Mouse (Mus musculus) cerebral cortex, adult 2 months (tissue): ENCODE data around the gene Rreb1.

Source experiments
- WGBS: fragments of 180-500 bp; shearing (Covaris S2); methylation state at CpG from one replicate; pipeline ENCODE4 v1.1.7; 2018; 5-methylcytosine and 5-hydroxymethylcytosine counted together

Rreb1 gene

DNA sequence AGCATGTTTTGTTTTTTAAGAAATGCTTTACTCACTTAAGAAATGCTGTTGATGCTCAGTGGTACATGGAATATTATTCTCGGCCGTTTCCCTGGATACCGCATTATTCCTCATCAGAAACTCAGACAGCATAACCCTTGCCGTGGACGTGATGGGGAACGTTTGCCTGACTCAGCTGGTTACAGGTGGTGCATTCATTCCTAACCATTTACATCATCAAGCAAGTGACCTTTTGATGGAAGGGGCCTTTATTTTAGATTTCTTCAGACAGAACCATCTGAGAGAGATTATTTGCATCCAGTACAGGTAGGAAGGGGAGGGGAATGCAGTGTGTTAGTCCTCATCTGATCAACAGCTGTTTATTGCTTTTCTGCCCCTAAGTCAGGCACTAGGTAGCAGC is 50.7 kb downstream of the Rreb1 start:
- 44% methylated on average over 6 of the region's 6 CpGs for WGBS

GRCm38 (mm10) chr13:37830256-37830655 is 52.1 kb downstream of the Rreb1 start:
- WGBS: 98% methylated on average over 2 of the region's 2 CpGs

DNA sequence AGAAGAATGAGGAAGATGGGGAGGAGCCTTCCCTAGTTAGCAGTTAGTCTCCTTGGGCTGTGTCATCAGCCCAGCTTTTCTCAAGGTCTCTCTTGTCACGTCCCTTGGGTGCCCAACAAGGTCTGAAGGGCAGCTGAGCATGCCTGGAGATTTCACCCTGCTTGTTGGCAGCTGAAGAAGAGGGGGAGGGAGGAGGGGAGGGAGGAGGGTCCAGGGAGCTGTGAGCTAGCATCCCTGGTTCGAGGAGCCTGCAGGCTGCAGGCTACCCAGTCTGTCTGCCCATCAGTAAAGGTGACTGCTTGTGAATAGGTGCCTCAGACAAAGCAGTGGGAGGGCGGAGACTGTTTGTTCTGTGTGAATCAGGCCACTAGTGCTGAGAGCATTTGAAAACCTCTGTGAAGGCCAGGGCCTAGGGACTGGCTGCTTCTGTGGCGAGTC is 52.7 kb downstream of the Rreb1 start:
- WGBS: 62% methylated on average over 4 of the region's 4 CpGs

DNA sequence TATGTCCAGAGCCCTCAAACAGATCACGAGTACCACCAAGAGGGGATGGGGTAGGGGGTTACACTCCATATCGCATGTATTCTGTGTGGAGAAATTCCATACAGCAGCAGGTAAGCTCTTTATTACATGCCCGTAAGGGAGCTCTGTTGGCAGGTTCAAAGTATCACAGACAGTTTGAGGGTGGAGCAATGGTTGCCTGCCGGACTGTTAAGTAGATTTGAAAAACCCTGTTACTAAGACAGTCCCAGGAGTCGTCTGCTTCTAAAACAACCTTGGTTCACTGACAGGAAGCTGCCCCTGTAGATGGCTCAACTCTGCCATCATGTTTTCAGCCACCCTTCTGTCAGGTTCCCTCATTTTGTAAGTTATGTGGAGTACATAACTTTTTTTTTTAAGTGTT is 54.3 kb downstream of the Rreb1 start:
- WGBS: 70% methylated on average over 5 of the region's 5 CpGs

GRCm38 (mm10) chr13:37833500-37833899 is 55.3 kb downstream of the Rreb1 start:
- WGBS: 70% methylated on average over 8 of the region's 8 CpGs

DNA sequence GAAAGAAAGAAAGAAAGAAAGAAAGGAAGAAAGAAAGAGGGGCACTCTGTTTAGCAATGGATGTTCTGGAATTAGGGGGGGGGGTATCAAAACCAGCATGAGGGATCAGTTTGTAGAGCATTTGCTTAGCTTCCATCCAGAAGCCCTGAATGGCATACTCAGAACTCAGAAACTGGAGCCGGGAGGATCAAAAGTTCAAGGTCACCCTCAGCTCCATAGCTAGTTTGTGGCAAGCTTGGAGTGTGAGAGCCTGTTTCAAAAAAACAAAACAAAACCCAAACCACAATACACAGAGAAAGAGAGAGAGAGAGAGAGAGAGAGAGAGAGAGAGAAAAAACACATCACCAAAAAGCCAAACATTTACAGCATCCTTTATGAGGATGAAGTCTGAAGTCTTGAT is 57.1 kb downstream of the Rreb1 start:
- WGBS: 97% methylated on average over 1 of the region's 1 CpGs

- 92% methylated on average over 9 of the region's 9 CpGs for WGBS
Measured at GRCm38 (mm10) chr13:37835811-37836210, 57.6 kb downstream of the Rreb1 start.

- WGBS: 91% methylated on average over 3 of the region's 3 CpGs
Measured at GRCm38 (mm10) chr13:37837372-37837771, 59.2 kb downstream of the Rreb1 start.

GRCm38 (mm10) chr13:37838260-37839183 is 60.3 kb downstream of the Rreb1 start:
- 89% methylated on average over 18 of the region's 18 CpGs for WGBS

DNA sequence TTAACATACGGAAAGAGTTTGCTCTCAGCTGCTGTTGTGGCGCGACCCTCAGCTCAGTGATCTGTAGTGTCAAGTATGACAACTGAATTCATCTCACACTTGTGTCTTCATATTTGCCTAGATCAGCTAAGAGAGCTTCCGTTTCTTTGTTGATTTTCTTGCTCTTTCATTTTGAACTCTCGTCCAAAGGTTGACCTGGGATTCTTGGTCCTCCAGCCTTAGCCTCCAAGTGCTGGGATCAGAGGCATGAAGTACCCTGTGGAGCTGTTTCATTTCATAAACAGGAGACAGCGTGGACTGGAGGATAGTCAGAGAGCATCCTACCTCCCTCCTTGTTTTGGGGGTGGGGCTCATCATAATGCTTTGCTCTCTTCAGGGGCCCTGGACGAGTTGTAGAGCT is 65.0 kb downstream of the Rreb1 start:
- WGBS: 84% methylated on average over 7 of the region's 7 CpGs

DNA sequence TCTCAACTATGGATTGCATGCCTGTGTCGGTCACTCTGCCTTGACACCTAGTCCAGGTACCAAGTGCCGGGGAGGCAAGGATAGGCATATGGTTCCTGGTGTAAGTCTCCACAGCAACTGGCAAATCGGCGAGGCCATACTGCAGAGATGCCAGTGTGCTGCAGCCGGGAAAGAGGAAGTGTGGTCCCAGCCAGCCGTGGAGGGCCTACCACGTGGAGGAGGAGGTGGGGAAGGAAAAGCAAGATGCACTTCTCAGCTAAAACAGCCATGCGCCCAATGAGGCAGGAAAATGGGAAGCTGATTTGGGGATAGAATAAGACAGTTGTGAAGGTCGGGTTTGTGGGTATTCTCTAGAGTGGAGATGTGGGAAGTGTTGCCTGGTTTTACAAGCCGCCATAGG is 65.6 kb downstream of the Rreb1 start:
- 75% methylated on average over 10 of the region's 10 CpGs for WGBS

- WGBS: 84% methylated on average over 3 of the region's 3 CpGs
Measured at GRCm38 (mm10) chr13:37845156-37845555, 67.0 kb downstream of the Rreb1 start.

GRCm38 (mm10) chr13:37845641-37846040 is 67.4 kb downstream of the Rreb1 start:
- 82% methylated on average over 7 of the region's 7 CpGs for WGBS

GRCm38 (mm10) chr13:37846507-37846906 is 68.3 kb downstream of the Rreb1 start:
- WGBS: 86% methylated on average over 11 of the region's 11 CpGs

GRCm38 (mm10) chr13:37846962-37847570 is 68.9 kb downstream of the Rreb1 start:
- WGBS: 84% methylated on average over 9 of the region's 9 CpGs

GRCm38 (mm10) chr13:37847601-37848358 is 69.6 kb downstream of the Rreb1 start:
- WGBS: 76% methylated on average over 17 of the region's 17 CpGs

DNA sequence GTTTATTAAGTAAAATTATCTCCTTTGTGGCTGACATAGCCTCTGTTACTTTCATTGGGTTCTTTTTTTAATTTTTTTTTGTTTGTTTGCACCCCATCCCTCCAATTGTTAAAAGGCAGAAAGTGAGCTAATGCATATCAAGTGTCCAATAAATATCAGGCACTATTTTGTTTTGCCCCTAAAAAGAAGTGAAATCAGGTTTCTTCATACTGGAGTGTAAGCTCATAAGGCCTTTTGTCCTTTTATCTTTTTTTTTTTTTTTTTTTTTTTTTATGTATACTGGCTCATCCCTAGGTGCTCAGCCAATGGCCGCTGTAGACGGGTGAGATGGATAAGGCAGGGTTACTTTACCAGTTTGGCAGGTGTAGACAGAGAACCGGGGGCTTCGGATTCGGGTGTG is 70.2 kb downstream of the Rreb1 start:
- 77% methylated on average over 5 of the region's 5 CpGs for WGBS

GRCm38 (mm10) chr13:37851617-37852016 is 73.4 kb downstream of the Rreb1 start:
- 94% methylated on average over 5 of the region's 5 CpGs for WGBS

- 82% methylated on average over 3 of the region's 3 CpGs for WGBS
Measured at GRCm38 (mm10) chr13:37852850-37853249, 74.7 kb downstream of the Rreb1 start.

GRCm38 (mm10) chr13:37853441-37853840 is 75.2 kb downstream of the Rreb1 start:
- 75% methylated on average over 4 of the region's 4 CpGs for WGBS

DNA sequence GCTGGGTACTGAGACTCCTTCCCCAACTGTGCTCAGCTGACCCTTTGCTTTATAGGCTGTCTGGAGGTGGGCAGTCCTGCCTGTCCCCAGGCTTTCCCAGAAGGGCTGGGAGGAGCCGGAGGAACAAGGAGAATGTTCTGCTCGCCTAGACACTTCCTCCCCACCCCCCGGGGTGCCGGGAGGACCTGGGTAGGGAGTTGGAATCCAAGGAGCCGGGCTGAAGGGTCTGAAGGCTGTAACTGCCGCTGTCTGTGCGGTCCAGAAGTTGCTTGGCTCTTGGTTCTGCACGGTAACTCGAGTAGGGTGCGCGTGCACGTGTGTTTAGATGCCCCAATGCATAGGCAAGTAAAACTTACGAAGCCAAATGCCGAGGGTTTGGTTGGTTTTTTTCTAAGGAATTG is 75.8 kb downstream of the Rreb1 start:
- WGBS: 16% methylated on average over 14 of the region's 14 CpGs

- WGBS: 26% methylated on average over 14 of the region's 14 CpGs
Measured at GRCm38 (mm10) chr13:37854455-37855220, 76.4 kb downstream of the Rreb1 start.
